Mouse (Mus musculus) embryonic facial prominence, embryonic 10.5 days (tissue): Measurements from ENCODE around the gene Hhat. TPM values are rescaled to one million over a fixed set of nuclear protein-coding genes. Genes with fewer than 3 reads are reported as not detected.
A peak's percentile ranks its signal among the peaks of the same experiment; 100 is the strongest.

Experiments
- DNase-seq: peaks from one replicate; pipeline ENCODE4 v3.0.0-alpha.2; 2017; ENCODE audit warnings: low spot score
- H3K27ac ChIP-seq: fragments of 300-500 bp; sonication (generic); replicated peaks from 2 replicates; pipeline ENCODE4 v1.5.1; 2016; ENCODE audit warnings: mild to moderate bottlenecking
- H3K27me3 ChIP-seq: fragments of 300-500 bp; sonication (generic); replicated peaks from 2 replicates; pipeline ENCODE4 v1.6.1; 2016; ENCODE audit warnings: low read depth, mild to moderate bottlenecking; ENCODE audit not compliant: poor library complexity, severe bottlenecking
- H3K36me3 ChIP-seq: fragments of 300-500 bp; sonication (generic); replicated peaks from 2 replicates; pipeline ENCODE4 v1.6.1; 2016; ENCODE audit warnings: mild to moderate bottlenecking, moderate library complexity
- H3K4me1 ChIP-seq: fragments of 300-500 bp; sonication (generic); 2 replicates; pipeline ENCODE4 v1.6.1; 2016
- H3K4me3 ChIP-seq: fragments of 300-500 bp; sonication (generic); 2 replicates; pipeline ENCODE4 v1.5.1; 2016; ENCODE audit warnings: mild to moderate bottlenecking, moderate library complexity
- H3K9me3 ChIP-seq: fragments of 300-500 bp; sonication (generic); 2 replicates; pipeline ENCODE4 v1.6.1; 2016; ENCODE audit warnings: mild to moderate bottlenecking
- WGBS: fragments of 180-500 bp; shearing (Covaris S2); methylation state at CpG from one replicate; pipeline ENCODE4 v1.1.7; 2016; 5-methylcytosine and 5-hydroxymethylcytosine counted together
- polyA plus RNA-seq: library from polyadenylated mRNA; unstranded; fragments of >200 nt; fragmentation: Nextera tagmentation; extraction: Ambion mirVana; gene quantifications from 2 replicates; pipeline ENCODE4 v1.2.1, GENCODE M21; 2016

Gene Hhat
- polyA plus RNA-seq, 1 experiment from 2014 or later: 9.9 TPM

DNA sequence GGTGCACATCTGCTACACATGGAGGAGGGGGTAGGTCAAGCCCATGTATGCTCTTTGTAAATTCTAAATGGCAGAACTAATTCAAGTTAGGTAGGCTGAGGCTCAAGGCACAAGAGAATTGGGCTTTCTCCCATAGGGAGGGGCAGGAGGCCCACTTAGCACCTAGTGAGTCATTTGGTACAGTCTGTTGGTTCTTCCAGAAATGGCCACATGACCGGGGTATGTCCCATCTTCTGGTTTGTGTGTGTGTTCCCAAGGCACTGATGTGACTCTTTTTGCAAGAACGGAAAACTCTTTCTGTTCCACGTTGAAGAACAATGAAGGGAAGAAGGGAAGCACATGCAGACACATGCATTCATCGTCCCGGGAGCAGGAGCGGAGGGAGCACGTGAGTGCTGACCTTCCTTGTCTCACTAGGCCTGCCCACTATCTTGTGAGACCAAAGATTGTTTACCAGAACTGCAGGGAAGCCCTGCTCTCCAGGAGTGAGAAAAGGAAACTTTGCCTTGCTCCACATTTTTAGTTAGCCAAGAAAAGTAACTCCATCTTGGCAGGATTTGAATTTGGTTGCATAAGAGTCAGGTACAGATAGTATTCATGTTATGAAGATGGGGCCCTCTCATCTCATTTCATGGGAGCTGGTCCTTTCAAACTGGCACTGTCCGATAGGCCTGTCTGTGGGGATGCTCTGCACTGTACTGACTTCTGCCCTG, 290.8 kb downstream of the Hhat start:
- H3K27me3 ChIP-seq: no peaks in the 10 kb centered on the region
- H3K27ac ChIP-seq: no peak overlapping the region
- H3K36me3 ChIP-seq: no peaks in the 10 kb centered on the region
- DNase-seq: no peak
- H3K4me1 ChIP-seq: peaks cover 2% of the 10 kb centered on the region; the same call in 1 of the 2 replicates
- 89% methylated on average over 8 of the region's 8 CpGs for WGBS
- no peaks in the 10 kb centered on the region for H3K9me3 ChIP-seq
- no peak overlapping the region for H3K4me3 ChIP-seq

DNA sequence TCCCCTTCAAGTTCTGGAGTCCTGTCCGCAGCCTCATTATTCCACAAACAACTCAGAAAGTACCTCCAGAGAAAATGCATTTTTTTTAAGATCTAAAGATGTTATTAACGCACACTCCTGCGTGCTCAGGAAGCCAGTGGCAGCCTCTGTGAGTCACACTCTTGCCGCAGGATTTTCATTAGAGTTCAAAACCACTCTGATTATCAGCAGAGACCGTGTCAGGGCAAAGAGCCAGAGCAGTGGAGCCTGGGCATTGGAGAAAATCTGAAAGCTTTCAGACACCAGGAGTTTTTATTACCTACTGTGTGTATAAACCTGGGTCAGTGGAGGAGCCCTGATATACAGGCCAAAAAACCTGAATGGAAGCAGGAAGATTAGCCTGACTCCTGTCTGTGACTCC, 292.8 kb downstream of the Hhat start:
- 89% methylated on average over 5 of the region's 5 CpGs for WGBS
- DNase-seq: no peak
- no peaks in the 10 kb centered on the region for H3K36me3 ChIP-seq
- H3K27me3 ChIP-seq: no peaks in the 10 kb centered on the region
- peaks cover 2% of the 10 kb centered on the region; the same call in 1 of the 2 replicates for H3K4me1 ChIP-seq
- H3K9me3 ChIP-seq: no peaks in the 10 kb centered on the region
- no peak overlapping the region for H3K27ac ChIP-seq
- no peak overlapping the region for H3K4me3 ChIP-seq

DNA sequence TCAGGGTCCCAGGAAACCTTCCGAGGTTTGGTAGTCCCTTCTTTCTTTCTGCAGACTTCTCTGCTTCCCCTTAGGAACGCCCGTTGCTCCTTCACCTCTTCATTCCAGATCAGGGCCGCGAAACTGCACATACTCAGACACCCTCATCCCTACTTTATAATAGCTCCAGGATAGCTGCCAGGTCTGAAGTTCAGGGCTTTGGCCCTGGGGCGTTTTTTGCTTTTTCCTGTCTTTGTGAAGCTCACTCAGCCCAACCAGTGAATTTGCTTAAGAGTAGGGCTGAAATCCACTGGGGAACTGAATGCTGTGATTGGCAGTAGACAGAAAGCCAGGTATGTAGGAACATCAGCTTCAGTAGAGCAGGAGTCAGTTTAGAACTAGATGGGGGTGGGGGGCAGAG, 293.5 kb downstream of the Hhat start:
- 74% methylated on average over 6 of the region's 6 CpGs for WGBS
- Histone ChIP-seq H3K36me3 (no peaks in the 10 kb centered on the region), H3K9me3 (no peaks in the 10 kb centered on the region), H3K27me3 (no peaks in the 10 kb centered on the region), H3K4me1 (peaks cover 2% of the 10 kb centered on the region; the same call in 1 of the 2 replicates), H3K4me3 (no peak overlapping the region), H3K27ac (no peak overlapping the region)
- no peak for DNase-seq

DNA sequence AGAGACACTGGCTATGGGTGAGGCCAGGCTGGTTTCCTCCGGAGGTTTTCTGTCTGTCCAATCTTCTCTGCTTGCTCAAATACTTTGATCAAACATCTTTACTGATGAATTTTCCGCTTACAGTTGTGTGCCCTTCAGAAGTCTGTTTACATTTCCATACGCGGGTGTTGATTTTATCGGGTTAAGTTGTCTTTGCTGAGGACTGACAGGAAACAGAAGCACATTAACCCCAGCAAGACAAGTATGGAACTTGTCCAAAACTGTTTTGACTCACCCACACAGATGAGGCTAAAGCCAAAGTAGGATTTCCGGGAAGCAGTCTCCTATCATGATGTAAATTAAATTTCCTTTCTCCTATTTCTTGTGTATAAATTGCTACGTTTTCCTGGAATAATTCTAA, 294.3 kb downstream of the Hhat start:
- H3K4me1 ChIP-seq: peaks cover 2% of the 10 kb centered on the region; the same call in 1 of the 2 replicates
- WGBS: 78% methylated on average over 7 of the region's 7 CpGs
- H3K27me3 ChIP-seq: no peaks in the 10 kb centered on the region
- no peak overlapping the region for H3K4me3 ChIP-seq
- H3K9me3 ChIP-seq: no peaks in the 10 kb centered on the region
- no peaks in the 10 kb centered on the region for H3K36me3 ChIP-seq
- no peak for DNase-seq
- H3K27ac ChIP-seq: no peak overlapping the region

DNA sequence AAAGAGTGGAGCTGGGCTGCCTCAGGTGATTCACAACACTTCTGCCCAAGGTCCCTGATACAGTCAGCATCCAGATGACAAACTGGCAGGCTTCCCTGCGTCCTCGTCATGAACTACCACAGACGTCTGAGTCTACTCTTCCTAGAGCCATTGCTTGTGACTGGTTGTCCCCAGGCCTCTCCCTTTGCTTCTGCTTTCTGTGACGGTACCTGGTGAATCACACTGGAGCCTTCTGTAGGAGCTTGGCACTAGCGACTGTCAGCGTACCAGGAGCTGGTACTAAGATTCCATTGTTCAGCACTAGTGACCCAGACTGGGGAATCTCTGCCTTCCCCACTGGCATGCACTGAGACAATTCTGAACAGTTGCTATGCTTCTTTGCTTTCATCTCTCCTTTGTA, 297.9 kb downstream of the Hhat start:
- Histone ChIP-seq H3K36me3 (no peaks in the 10 kb centered on the region), H3K4me3 (no peak overlapping the region), H3K9me3 (no peaks in the 10 kb centered on the region), H3K27ac (no peak overlapping the region), H3K4me1 (peaks cover 2% of the 10 kb centered on the region; the same call in 1 of the 2 replicates), H3K27me3 (no peaks in the 10 kb centered on the region)
- no peak for DNase-seq
- WGBS: 93% methylated on average over 6 of the region's 6 CpGs

DNA sequence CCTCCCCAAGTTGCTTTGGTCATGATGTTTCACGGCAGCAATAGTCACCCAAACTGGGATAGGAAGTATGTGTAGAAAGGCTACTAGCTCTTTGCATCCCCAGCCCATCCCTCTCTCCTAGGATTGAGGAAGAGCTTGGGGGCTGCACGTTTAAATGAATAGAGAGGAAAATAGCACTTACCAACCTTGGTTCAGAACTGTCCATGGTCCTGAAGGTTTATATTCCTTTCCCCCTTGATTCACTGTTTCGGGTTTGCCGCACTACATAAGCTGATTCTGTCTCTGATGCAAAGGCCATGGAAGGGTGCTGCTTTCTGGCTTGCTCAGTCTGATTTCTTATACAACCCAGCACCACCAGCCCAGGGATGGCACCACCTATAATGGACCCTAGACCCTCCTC, 298.7 kb downstream of the Hhat start:
- Histone ChIP-seq H3K27me3 (no peaks in the 10 kb centered on the region), H3K27ac (no peak overlapping the region), H3K4me1 (peaks cover 2% of the 10 kb centered on the region; the same call in 1 of the 2 replicates), H3K4me3 (no peak overlapping the region), H3K9me3 (no peaks in the 10 kb centered on the region), H3K36me3 (no peaks in the 10 kb centered on the region)
- DNase-seq: peak; percentile 12
- WGBS: 56% methylated on average over 4 of the region's 4 CpGs

DNA sequence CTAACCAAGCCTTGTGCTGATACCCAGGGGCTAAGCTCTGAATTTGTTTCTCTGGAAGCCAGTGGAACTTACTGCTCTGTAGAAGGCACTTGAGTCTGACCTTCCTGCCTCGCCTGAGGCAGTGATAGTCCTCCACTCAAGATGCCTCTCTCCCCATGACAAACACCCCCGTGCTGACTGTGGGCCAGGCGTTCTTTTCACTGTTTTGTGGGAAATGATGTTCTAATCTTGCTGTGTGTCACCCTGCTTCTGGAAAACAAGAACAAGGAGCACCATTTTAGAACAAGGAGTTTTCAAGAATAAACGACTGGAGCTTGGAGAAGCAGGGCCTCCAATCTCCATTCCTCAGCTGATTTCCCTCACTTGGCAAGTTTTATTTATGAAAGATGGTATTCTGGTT, 307.3 kb downstream of the Hhat start:
- H3K4me1 ChIP-seq: no peaks in the 10 kb centered on the region
- DNase-seq: no peak
- no peaks in the 10 kb centered on the region for H3K36me3 ChIP-seq
- no peaks in the 10 kb centered on the region for H3K9me3 ChIP-seq
- H3K27ac ChIP-seq: no peak overlapping the region
- H3K4me3 ChIP-seq: no peak overlapping the region
- WGBS: 77% methylated on average over 4 of the region's 4 CpGs
- H3K27me3 ChIP-seq: no peaks in the 10 kb centered on the region

DNA sequence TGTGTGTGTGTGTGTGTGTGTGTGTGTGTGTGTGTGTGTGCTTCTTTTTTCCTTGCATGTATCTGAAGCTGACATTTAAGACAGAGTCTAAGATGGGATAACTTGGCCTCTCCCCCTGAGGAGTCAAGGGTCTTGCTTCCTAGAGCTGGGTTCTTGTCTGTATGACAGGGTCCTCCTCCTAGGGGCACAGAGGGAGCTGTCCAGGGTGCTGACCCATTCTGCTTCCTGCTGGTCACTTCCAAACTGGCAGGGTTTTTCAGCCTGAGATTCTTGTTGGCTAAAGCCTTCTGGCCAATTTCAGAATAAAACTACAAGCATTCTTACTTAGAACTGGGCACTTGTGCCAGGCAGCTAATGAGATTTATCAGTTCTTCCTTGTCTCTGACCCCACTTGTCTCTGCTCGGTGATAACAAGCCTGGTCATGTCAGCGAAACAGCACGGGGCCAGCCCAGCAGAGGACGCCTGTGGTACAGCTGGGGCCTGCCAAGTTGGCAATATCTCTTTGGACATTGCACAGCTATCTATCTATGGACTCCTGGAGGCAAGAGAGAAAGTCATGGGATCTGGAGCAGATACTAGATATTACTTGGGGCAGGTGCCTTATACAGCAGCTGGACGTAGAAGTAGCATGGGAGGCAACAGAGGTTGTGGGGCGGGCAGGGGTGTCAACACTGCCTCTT, 313.4 kb downstream of the Hhat start:
- peak; percentile 84 for DNase-seq
- 80% methylated on average over 6 of the region's 6 CpGs for WGBS

DNA sequence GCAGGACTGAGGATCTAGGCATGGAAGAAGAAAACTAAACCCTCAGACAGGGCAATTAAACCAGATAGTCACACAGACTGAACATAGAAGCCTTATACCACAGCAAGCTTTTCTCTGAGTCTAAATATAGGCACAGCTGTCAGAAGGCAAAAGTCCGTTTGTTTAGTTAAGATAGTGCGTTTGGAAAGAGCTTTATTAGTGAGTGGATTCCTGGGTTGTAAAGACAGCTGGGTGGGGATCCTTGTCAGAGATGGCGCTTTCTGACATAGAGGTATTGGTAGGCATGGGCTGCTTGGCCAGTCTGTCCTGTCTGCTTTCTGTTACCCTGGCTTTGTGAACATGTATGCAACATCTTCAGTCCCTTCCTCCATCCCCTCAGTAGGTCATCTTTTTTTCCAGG, 314.0 kb downstream of the Hhat start:
- no peak for DNase-seq
- H3K4me3 ChIP-seq: no peak overlapping the region
- no peak overlapping the region for H3K27ac ChIP-seq
- 76% methylated on average over 3 of the region's 3 CpGs for WGBS
- no peaks in the 10 kb centered on the region for H3K27me3 ChIP-seq
- no peaks in the 10 kb centered on the region for H3K9me3 ChIP-seq
- peaks cover 23% of the 10 kb centered on the region for H3K4me1 ChIP-seq
- H3K36me3 ChIP-seq: no peaks in the 10 kb centered on the region

More for the DNA sequence above, 313.4 kb downstream of the Hhat start:
- no peaks in the 10 kb centered on the region for H3K36me3 ChIP-seq
- H3K4me1 ChIP-seq: peaks cover 23% of the 10 kb centered on the region
- H3K9me3 ChIP-seq: no peaks in the 10 kb centered on the region
- H3K27me3 ChIP-seq: no peaks in the 10 kb centered on the region
- no peak overlapping the region for H3K27ac ChIP-seq
- H3K4me3 ChIP-seq: no peak overlapping the region

DNA sequence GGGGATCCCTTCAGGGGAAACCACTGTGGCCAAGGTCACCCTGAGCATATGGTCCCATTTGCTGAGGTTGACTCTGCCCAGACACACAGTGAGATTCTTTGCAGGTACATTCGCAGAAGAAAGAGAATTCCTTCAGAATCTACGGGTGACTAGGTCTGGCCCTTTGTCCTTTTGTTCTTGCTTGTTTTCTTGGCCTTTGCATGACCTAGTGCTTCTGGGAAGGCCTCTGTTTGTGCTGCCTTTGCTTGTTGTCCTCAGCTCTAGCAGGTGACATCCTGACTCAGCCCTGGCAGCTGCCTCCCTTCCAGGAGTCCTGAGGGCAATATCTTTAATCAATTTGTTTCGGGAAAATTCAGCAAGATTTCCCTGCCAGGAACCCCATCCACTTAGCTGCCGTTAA, 316.0 kb downstream of the Hhat start:
- Histone ChIP-seq H3K4me1 (peaks cover 23% of the 10 kb centered on the region), H3K4me3 (no peak overlapping the region), H3K36me3 (no peaks in the 10 kb centered on the region), H3K9me3 (no peaks in the 10 kb centered on the region), H3K27ac (peak overlapping the region; percentile 19; the same call in 1 of the 2 replicates), H3K27me3 (no peaks in the 10 kb centered on the region)
- DNase-seq: no peak
- WGBS: 38% methylated on average over 4 of the region's 4 CpGs

DNA sequence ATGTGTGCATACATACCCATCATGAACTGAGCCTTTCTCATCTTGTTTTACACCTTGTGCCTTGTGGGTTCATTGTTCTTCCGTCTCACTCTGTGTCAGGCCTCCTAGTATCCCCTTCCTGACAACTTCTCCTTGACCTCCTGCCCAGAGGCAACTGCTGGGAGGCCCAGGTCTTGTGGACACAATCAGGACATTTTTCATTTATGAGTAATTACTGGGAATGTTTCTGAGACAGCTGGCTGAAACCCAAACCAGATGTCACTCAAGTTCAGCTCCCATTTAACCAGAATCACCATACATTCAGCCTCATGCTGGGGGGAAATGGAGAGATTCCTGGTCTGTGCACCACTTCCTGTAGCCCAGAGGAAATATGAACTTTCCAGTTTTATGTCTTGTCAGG, 316.5 kb downstream of the Hhat start:
- H3K4me1 ChIP-seq: peaks cover 23% of the 10 kb centered on the region
- DNase-seq: peak; percentile 27
- H3K4me3 ChIP-seq: no peak overlapping the region
- peak overlapping the region; percentile 19; the same call in 1 of the 2 replicates for H3K27ac ChIP-seq
- no peaks in the 10 kb centered on the region for H3K36me3 ChIP-seq
- no peaks in the 10 kb centered on the region for H3K27me3 ChIP-seq
- H3K9me3 ChIP-seq: no peaks in the 10 kb centered on the region
- 30% methylated on average over 1 of the region's 1 CpGs for WGBS

DNA sequence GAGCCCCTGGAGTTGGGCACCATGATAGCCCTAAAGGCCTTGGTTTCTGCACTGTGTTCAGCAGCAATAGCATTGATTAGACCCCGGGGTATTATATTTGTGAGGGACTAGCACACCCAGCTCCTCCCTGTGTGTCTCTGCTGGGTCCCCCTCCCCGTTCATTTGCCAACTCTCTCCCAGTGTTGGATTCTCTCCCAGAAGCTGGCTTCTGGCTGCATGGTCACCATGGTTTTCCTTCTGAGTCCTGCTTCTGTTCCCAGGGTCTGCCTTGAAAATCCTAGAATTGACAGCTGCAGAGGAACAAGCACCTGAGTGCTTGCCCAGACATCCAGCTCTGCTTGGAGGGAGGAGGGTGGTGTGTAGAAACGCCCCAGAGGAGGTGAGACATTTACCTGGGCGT, 319.3 kb downstream of the Hhat start:
- no peaks in the 10 kb centered on the region for H3K36me3 ChIP-seq
- no peaks in the 10 kb centered on the region for H3K27me3 ChIP-seq
- 71% methylated on average over 4 of the region's 4 CpGs for WGBS

DNA sequence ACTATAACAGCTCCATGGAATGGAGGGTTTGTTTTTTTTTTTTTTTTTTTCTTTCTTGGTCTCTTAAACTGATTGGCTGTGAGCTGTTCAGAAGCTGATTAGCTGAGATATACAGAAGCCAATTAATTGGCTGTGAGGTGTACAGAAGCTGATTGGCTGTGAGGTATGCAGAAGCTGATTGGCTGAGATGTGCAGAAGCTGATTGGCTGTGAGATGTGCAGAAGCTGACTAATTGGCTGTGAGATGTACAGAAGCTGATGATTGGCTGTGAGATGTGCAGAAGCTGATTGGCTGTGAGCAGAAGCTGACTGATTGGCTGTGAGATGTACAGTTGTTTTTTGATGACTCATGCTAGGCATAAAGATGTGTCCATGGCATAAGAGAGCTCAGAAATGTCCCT, 320.6 kb downstream of the Hhat start:
- DNase-seq: no peak
- Histone ChIP-seq H3K9me3 (no peaks in the 10 kb centered on the region), H3K4me3 (no peak overlapping the region), H3K4me1 (peaks cover 19% of the 10 kb centered on the region), H3K27me3 (no peaks in the 10 kb centered on the region), H3K27ac (no peak overlapping the region), H3K36me3 (no peaks in the 10 kb centered on the region)

More for the DNA sequence above, 319.3 kb downstream of the Hhat start:
- no peak for DNase-seq
- Histone ChIP-seq H3K4me1 (peaks cover 23% of the 10 kb centered on the region), H3K27ac (no peak overlapping the region), H3K4me3 (no peak overlapping the region), H3K9me3 (no peaks in the 10 kb centered on the region)
